Mouse (Mus musculus) T-helper 1 cell (primary cell): ENCODE measurements around the gene Ces1c.

Experiments
- in situ Hi-C: fragments of 300-600 bp; cut with MboI, MseI; formaldehyde crosslinking; loops from one replicate; pipeline ENCODE4 v1.15.1; 2025; ENCODE audit warnings: high pct_unique_total_duplicates

Ces1c gene

GRCm38 (mm10) chr8:93131233-93131980 is at the start of gene Ces1c:
Gene Ces1c (minus strand): TSS chr8:93131283.
- in situ Hi-C loops: no loop called here

GRCm38 (mm10) chr8:93180581-93181129 is 49.6 kb upstream of the Ces1c start:
- in situ Hi-C loops: no loop called here

- in situ Hi-C loops: no loop called here
Observed at GRCm38 (mm10) chr8:93176593-93176992, 45.5 kb upstream of the Ces1c start.

DNA sequence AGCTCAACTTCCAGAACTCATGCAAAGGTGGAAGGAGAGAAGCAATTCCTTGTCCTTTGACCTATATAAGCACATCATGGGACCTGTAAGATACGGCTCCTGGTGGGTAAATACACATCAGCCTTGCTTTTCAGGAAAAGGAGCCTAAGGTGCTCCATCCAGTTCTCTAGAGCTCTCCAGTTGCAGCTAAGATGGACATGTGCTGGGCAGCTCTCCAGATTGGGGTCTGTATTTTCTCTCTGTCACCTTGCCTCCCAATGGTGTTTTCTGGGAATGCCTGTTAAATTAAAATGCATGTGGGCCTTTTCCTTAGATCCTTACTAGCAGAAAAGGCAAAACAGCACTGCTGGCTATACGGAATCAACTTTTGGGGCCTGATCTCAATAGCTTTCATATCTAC is 43.5 kb upstream of the Ces1c start:
- in situ Hi-C loops: no loop called here

- in situ Hi-C loops: no loop called here
Observed at GRCm38 (mm10) chr8:93171846-93172590, 40.9 kb upstream of the Ces1c start.

- in situ Hi-C loops: no loop called here
Observed at GRCm38 (mm10) chr8:93163363-93163762, 32.3 kb upstream of the Ces1c start.

DNA sequence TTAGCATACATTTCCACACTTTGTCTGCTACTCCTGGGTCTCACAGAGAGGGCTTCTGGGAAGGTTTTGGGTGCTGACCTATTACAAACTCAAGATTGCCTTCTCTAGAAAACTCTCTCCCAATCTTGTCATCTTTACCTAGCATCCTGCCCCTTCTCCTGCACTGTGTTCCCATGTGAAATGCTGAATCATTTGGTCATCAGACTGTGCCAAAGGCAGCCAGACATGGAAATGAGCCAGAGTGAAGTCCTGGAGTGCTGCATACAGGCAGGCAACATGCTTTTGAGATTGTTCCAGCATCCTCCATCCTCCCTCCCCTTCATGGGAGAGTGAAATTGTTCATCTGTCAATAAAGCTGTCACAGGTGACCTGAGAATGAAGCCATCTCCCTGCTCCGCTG is 20.3 kb upstream of the Ces1c start:
- in situ Hi-C loops: no loop called here

GRCm38 (mm10) chr8:93147331-93147730 is 16.2 kb upstream of the Ces1c start:
- in situ Hi-C loops: no loop called here

GRCm38 (mm10) chr8:93140696-93141095 is 9.6 kb upstream of the Ces1c start:
- in situ Hi-C loops: no loop called here

GRCm38 (mm10) chr8:93132196-93132595 is 1.1 kb upstream of the Ces1c start:
- in situ Hi-C loops: no loop called here

DNA sequence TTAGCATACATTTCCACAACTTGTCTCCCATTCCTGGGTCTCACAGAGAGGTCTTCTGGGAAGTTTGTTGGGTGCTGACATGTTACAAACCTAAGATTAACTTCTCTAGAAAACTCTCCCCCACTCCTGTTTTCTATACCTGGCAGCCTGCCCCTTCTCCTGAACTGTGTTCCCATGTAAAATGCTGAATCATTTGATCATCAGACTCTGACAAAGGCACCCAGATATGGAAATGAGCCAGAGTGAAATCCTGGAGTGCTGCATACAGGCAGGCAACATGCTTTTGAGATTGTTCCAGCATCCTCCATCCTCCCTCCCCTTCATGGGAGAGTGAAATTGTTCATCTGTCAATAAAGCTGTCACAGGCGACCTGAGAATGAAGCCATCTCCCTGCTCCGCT is 4.6 kb downstream of the Ces1c start:
- in situ Hi-C loops: no loop called here

- in situ Hi-C loops: no loop called here
Observed at GRCm38 (mm10) chr8:93122005-93122404, 9.1 kb downstream of the Ces1c start.

DNA sequence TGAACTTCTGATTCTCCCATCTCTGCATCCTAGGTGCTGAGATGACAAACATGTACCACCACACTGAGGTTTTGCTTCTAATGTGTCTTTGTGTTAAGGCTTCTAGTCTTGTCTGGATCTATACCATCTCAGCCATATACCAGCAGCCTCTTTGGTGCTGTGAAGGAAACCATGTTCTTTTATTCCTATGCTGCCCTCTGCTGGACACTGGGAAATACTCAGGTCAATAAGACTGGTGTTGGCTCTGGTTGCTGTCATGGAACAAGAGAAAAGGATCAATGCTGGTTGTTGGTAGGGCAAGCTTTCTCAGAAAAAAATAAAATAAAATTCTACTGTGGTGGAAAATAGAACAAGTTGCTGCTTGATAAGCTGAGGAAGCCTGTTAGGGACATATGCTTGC is 35.7 kb downstream of the Ces1c start:
- in situ Hi-C loops: loop anchor here (5.0 kb wide), 1 partner anchor 83 kb away; no protein-coding TSS in a partner anchor

GRCm38 (mm10) chr8:93091324-93091723 is 39.8 kb downstream of the Ces1c start:
- in situ Hi-C loops: no loop called here

DNA sequence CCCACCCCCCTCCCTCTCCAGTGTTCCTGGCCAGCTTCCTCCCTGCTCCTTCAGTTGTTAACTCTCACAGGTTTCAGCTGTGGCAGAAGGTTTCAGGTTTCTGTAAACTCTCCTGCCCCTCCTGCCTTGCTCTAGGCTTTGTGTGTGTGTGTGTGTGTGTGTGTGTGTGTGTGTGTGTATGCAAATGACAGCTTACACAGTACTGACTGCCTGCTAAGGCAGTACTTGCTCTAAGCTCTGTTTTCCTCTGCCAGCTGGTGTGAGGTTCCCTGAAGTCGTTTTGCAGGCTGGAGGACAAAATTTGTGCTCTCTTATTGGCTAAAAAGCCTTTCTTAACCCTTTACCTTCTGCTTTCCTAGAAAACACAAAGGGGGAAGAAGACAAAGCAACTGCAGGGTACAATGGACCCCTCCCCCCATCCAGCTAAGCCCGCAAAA is 42.4 kb downstream of the Ces1c start:
- in situ Hi-C loops: no loop called here

GRCm38 (mm10) chr8:93088193-93088592 is 42.9 kb downstream of the Ces1c start:
- in situ Hi-C loops: no loop called here

DNA sequence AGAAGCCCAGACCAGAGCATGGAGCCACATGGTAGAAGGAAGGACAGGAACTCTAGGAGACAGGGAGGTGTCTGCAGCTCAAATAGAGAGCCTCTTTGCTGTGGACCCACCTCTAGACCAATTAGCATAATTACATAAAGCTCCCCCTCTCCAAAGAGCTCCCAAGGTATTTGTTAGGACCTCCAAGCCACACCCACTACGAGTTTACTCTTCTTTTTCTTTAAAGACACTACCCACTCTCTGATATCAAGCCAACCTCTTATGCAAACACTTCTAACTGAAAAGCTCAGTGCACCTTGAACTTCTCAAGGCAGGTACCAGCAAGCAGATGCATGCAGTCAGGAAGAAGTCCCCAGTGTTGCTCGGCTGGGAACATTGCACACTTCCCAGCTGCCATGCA is 51.2 kb downstream of the Ces1c start, which contains the start of gene Ces1b:
Ces1b (minus strand) TSS at position 131 of the 400 bp plus-strand sequence.
- in situ Hi-C loops: no loop called here

DNA sequence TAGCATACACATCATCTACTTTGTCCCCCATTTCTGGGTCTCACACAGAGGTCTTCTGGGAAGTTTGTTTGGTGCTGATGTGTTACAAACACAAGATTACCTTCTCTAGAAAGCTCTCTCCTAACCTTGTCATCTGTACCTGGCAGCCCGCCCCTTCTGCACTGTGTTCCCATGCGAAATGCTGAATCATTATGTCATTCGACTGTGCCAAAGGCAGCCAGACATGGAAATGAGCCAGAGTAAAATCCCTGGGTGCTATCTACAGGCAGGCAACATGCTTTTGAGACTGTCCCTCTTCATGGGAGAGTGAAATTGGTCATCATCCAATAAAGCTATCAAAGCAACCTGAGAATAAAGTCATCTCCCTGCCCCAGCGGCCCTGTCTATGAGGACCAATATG is 55.8 kb downstream of the Ces1c start:
- in situ Hi-C loops: no loop called here

DNA sequence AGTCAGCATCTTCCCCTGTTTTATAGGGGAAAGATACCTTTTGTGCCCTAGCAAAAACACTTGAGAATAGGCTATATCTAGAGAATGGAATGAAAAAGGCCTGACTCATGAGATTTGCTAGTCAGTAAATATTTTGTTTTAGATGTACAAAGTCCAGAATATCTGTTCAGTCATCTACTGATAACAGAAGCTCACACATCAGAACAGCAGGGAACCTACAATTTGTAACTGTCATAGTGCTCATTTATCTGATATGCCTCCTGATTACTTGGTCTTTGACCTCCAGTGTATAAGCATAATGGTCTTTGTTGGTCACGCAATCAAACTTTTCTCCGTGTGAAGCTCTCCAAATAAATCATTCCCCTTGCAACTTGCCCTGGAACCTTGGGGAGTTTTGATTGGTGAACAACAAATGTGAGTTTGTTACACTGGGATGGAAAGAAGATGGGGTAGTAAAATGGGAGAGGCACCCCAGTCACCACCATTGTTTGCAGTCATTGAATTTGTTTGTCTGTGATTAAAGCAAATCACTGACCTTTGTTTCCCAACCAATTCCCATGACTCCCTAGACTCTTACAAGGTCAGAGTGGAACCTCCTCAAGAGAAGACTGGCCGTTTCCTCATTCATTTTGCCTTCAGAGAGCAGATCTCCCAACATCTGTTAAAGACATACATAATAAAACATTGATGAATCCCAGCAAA is 67.5 kb downstream of the Ces1c start:
- in situ Hi-C loops: no loop called here

- in situ Hi-C loops: no loop called here
Observed at GRCm38 (mm10) chr8:93059185-93059584, 71.9 kb downstream of the Ces1c start.

DNA sequence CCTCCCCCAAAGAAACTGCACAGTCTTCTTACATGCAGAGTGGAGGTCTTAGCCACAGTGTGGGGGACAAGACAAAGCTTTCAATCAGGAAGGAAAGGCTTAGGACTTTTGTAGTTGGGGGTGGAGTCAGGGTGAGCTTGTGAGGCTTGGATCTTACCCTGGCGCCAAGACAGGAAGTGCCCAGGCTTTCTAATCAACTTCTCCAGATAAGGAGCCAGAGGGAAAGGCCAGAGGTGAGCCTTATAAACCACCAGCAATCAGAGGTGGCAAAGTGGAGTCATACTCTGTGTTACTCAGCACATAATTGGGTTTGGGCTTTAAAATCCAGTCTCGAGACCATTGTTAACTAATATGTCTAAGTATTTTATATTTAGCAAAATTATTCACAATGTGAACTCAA is 75.8 kb downstream of the Ces1c start:
- in situ Hi-C loops: no loop called here
